Mouse (Mus musculus): ENCODE measurements around the gene Mettl24.

Gene Mettl24

GRCm38 (mm10) chr10:40684326-40684725 is 1.2 kb downstream of the Mettl24 start:
- no peak for DNase-seq (ENCODE audit: low spot score)

GRCm38 (mm10) chr10:40685641-40686040 is 2.6 kb downstream of the Mettl24 start:
- no peak for DNase-seq (ENCODE audit: low spot score)

- DNase-seq (ENCODE audit: low spot score), result no peak
Measured at GRCm38 (mm10) chr10:40686976-40687375, 3.9 kb downstream of the Mettl24 start.

GRCm38 (mm10) chr10:40687407-40687806 is 4.3 kb downstream of the Mettl24 start:
- DNase-seq (ENCODE audit: low spot score), result no peak

- no peak for DNase-seq (ENCODE audit: low spot score)
Measured at GRCm38 (mm10) chr10:40688266-40688665, 5.2 kb downstream of the Mettl24 start.

GRCm38 (mm10) chr10:40688873-40689272 is 5.8 kb downstream of the Mettl24 start:
- no peak for DNase-seq (ENCODE audit: low spot score)

- no peak for DNase-seq (ENCODE audit: low spot score)
Measured at GRCm38 (mm10) chr10:40698652-40699051, 15.6 kb downstream of the Mettl24 start.

GRCm38 (mm10) chr10:40711127-40711526 is 28.0 kb downstream of the Mettl24 start:
- no peak for DNase-seq (ENCODE audit: low spot score)

- DNase-seq (ENCODE audit: low spot score), result no peak
Measured at GRCm38 (mm10) chr10:40713018-40713608, 30.0 kb downstream of the Mettl24 start.

- no peak for DNase-seq (ENCODE audit: low spot score)
Measured at GRCm38 (mm10) chr10:40713829-40714228, 30.7 kb downstream of the Mettl24 start.

GRCm38 (mm10) chr10:40715151-40715550 is 32.1 kb downstream of the Mettl24 start:
- no peak for DNase-seq (ENCODE audit: low spot score)

GRCm38 (mm10) chr10:40716296-40716695 is 33.2 kb downstream of the Mettl24 start:
- no peak for DNase-seq (ENCODE audit: low spot score)

GRCm38 (mm10) chr10:40716713-40717112 is 33.6 kb downstream of the Mettl24 start:
- DNase-seq (ENCODE audit: low spot score), result no peak

- DNase-seq (ENCODE audit: low spot score), result no peak
Measured at GRCm38 (mm10) chr10:40718362-40718761, 35.3 kb downstream of the Mettl24 start.

GRCm38 (mm10) chr10:40719062-40719461 is 36.0 kb downstream of the Mettl24 start:
- DNase-seq (ENCODE audit: low spot score), result no peak

GRCm38 (mm10) chr10:40720883-40721282 is 37.8 kb downstream of the Mettl24 start:
- no peak for DNase-seq (ENCODE audit: low spot score)

GRCm38 (mm10) chr10:40724342-40724741 is 41.3 kb downstream of the Mettl24 start:
- DNase-seq (ENCODE audit: low spot score), result no peak

- DNase-seq (ENCODE audit: low spot score), result no peak
Measured at GRCm38 (mm10) chr10:40725066-40725465, 42.0 kb downstream of the Mettl24 start.

- DNase-seq (ENCODE audit: low spot score), result no peak
Measured at GRCm38 (mm10) chr10:40725471-40725870, 42.4 kb downstream of the Mettl24 start.

GRCm38 (mm10) chr10:40726288-40726902 is 43.3 kb downstream of the Mettl24 start:
- no peak for DNase-seq (ENCODE audit: low spot score)

GRCm38 (mm10) chr10:40726989-40727388 is 43.9 kb downstream of the Mettl24 start:
- no peak for DNase-seq (ENCODE audit: low spot score)

- DNase-seq (ENCODE audit: low spot score), result no peak
Measured at GRCm38 (mm10) chr10:40730200-40730599, 47.1 kb downstream of the Mettl24 start.

GRCm38 (mm10) chr10:40733291-40733690 is 50.2 kb downstream of the Mettl24 start:
- no peak for DNase-seq (ENCODE audit: low spot score)

GRCm38 (mm10) chr10:40736172-40736571 is 53.1 kb downstream of the Mettl24 start:
- no peak for DNase-seq (ENCODE audit: low spot score)
